Mouse (Mus musculus): Measurements from ENCODE around the gene Fbxl14.

The Fbxl14 gene

GRCm38 (mm10) chr6:119492630-119493014 lies 13.2 kb downstream of the Fbxl14 start:
- no peak for DNase-seq (ENCODE audit: low spot score in 2 of 2)

GRCm38 (mm10) chr6:119499271-119499670 lies 19.8 kb downstream of the Fbxl14 start:
- peak; percentile 41 to 44 for DNase-seq (ENCODE audit: low spot score in 2 of 2)

- no peak for DNase-seq (ENCODE audit: low spot score in 2 of 2)
These were observed 20.6 kb downstream of the Fbxl14 start for GRCm38 (mm10) chr6:119500086-119500485.

- DNase-seq (ENCODE audit: low spot score in 2 of 2), result no peak
These were observed 22.6 kb downstream of the Fbxl14 start for GRCm38 (mm10) chr6:119502031-119502430.

GRCm38 (mm10) chr6:119504756-119505155 lies 25.3 kb downstream of the Fbxl14 start:
- no peak for DNase-seq (ENCODE audit: low spot score in 2 of 2)

- no peak for DNase-seq (ENCODE audit: low spot score in 2 of 2)
These were observed 26.2 kb downstream of the Fbxl14 start for GRCm38 (mm10) chr6:119505525-119506225.

GRCm38 (mm10) chr6:119508221-119508620 lies 28.8 kb downstream of the Fbxl14 start:
- DNase-seq (ENCODE audit: low spot score in 2 of 2), result no peak

GRCm38 (mm10) chr6:119508634-119509375 lies 29.3 kb downstream of the Fbxl14 start:
- peak in 1 of 2 experiments; percentile 22 for DNase-seq (ENCODE audit: low spot score in 2 of 2)

GRCm38 (mm10) chr6:119509437-119510037 lies 30.1 kb downstream of the Fbxl14 start:
- no peak for DNase-seq (ENCODE audit: low spot score in 2 of 2)

GRCm38 (mm10) chr6:119512701-119513100 lies 33.2 kb downstream of the Fbxl14 start:
- DNase-seq (ENCODE audit: low spot score in 2 of 2), result no peak

GRCm38 (mm10) chr6:119513452-119513851 lies 34.0 kb downstream of the Fbxl14 start:
- DNase-seq (ENCODE audit: low spot score in 2 of 2), result no peak

- no peak for DNase-seq (ENCODE audit: low spot score in 2 of 2)
These were observed 34.6 kb downstream of the Fbxl14 start for GRCm38 (mm10) chr6:119514085-119514484.

- DNase-seq (ENCODE audit: low spot score in 2 of 2), result no peak
These were observed 41.3 kb downstream of the Fbxl14 start for GRCm38 (mm10) chr6:119520731-119521130.

- no peak for DNase-seq (ENCODE audit: low spot score in 2 of 2)
These were observed 42.0 kb downstream of the Fbxl14 start for GRCm38 (mm10) chr6:119521482-119521900.

GRCm38 (mm10) chr6:119521931-119522391 lies 42.5 kb downstream of the Fbxl14 start:
- DNase-seq (ENCODE audit: low spot score in 2 of 2), result no peak

GRCm38 (mm10) chr6:119526498-119526897 lies 47.0 kb downstream of the Fbxl14 start:
- no peak for DNase-seq (ENCODE audit: low spot score in 2 of 2)

GRCm38 (mm10) chr6:119529659-119530058 lies 50.2 kb downstream of the Fbxl14 start:
- DNase-seq (ENCODE audit: low spot score in 2 of 2), result no peak
